Mouse (Mus musculus): ENCODE measurements around the gene Mrfap1. TPM values are rescaled to one million over a fixed set of nuclear protein-coding genes. Genes with fewer than 3 reads are reported as not detected.

The Mrfap1 gene
- polyA plus RNA-seq, 1 experiment from 2014 or later = 323 TPM

DNA sequence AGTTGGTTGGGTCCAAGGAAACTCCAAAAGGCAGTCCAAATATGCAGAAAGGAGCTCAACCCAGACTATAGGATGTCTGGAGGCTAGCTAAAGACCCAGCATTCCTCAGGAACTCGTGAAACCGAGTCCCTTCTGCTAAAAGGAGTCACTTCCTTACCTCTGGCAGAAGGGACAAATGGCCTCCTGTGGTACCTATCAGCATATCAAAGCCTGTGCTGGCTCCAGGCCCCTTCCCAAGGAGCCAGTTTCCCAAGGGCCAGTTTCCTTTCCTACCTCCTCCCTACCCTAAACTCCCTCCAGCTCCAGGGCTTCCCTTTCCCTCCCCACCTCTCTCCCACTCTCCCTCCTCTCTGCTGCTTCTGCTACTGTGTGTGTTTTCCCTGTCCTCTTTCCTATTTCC lies 19.4 kb downstream of the Mrfap1 start:
- ATAC-seq (ENCODE audit: low read depth) = no peak

GRCm38 (mm10) chr5:36776021-36776575 lies 20.5 kb downstream of the Mrfap1 start:
- Histone ChIP-seq H3K9ac (no peak overlapping the region), H3K4me1 (replicated peaks) (0 out of 2 replicates have a peak, but pooled peaks cover 5% of the 10 kb centered on the region), H3K36me3 (no peaks in the 10 kb centered on the region), H3K27me3 (no peaks in the 10 kb centered on the region), H3K4me3 (no peak overlapping the region), H3K9me3 (peaks cover 4% of the 10 kb centered on the region; the same call in 1 of the 2 replicates), H3K27ac (replicated peaks) (no peak overlapping the region), H3K4me2 (no peak overlapping the region)
- 46% methylated on average over 9 of the region's 9 CpGs for WGBS
- ATAC-seq (ENCODE audit: low read depth) = no peak

More for the DNA sequence above, 19.4 kb downstream of the Mrfap1 start:
- H3K27ac ChIP-seq (replicated peaks) = no peak overlapping the region
- WGBS = 7% methylated on average over 2 of the region's 2 CpGs
- H3K4me1 ChIP-seq (replicated peaks) = 0 out of 2 replicates have a peak, but pooled peaks cover 5% of the 10 kb centered on the region
- no peaks in the 10 kb centered on the region for H3K27me3 ChIP-seq
- no peaks in the 10 kb centered on the region for H3K36me3 ChIP-seq
- H3K4me3 ChIP-seq = no peak overlapping the region
- H3K9ac ChIP-seq = no peak overlapping the region
- H3K4me2 ChIP-seq = no peak overlapping the region
- H3K9me3 ChIP-seq = peaks cover 4% of the 10 kb centered on the region; the same call in 1 of the 2 replicates

- Histone ChIP-seq H3K4me2 (no peak overlapping the region), H3K4me1 (replicated peaks) (0 out of 2 replicates have a peak, but pooled peaks cover 5% of the 10 kb centered on the region), H3K27me3 (no peaks in the 10 kb centered on the region), H3K4me3 (no peak overlapping the region), H3K9ac (no peak overlapping the region), H3K36me3 (no peaks in the 10 kb centered on the region), H3K9me3 (no peaks in the 10 kb centered on the region), H3K27ac (replicated peaks) (no peak overlapping the region)
- ATAC-seq (ENCODE audit: low read depth) = no peak
- 79% methylated on average over 2 of the region's 2 CpGs for WGBS
These were observed 21.3 kb downstream of the Mrfap1 start for GRCm38 (mm10) chr5:36775317-36775716.

GRCm38 (mm10) chr5:36772586-36772985 lies 24.0 kb downstream of the Mrfap1 start:
- ATAC-seq (ENCODE audit: low read depth) = no peak
- Histone ChIP-seq H3K4me2 (no peak overlapping the region), H3K36me3 (no peaks in the 10 kb centered on the region), H3K27ac (replicated peaks) (no peak overlapping the region), H3K9ac (no peak overlapping the region), H3K4me3 (no peak overlapping the region), H3K4me1 (replicated peaks) (peaks cover 8% of the 10 kb centered on the region), H3K9me3 (no peaks in the 10 kb centered on the region), H3K27me3 (no peaks in the 10 kb centered on the region)
- WGBS = 70% methylated on average over 5 of the region's 5 CpGs

DNA sequence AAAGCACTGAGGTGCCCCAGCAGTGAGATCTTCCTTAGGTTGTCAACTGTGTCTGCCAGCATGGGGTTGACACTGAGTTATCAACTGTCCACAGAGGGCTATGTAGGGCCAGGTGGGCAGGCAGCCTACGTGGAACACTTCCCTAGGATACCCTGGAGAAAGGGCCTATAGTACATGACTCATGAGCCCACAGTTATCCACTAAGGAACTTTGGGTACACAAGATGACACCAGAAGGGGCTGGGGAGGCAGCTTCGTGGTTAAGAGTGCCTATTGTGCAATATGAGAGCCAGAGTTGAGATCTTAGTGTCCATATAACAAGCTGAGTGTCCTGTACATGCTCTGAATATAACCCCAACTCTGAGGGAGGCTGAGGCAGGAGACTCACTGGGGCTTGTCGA lies 27.0 kb downstream of the Mrfap1 start:
- Histone ChIP-seq H3K4me3 (no peak overlapping the region), H3K36me3 (no peaks in the 10 kb centered on the region), H3K9ac (no peak overlapping the region), H3K27me3 (no peaks in the 10 kb centered on the region), H3K4me1 (replicated peaks) (peaks cover 15% of the 10 kb centered on the region), H3K4me2 (no peak overlapping the region), H3K9me3 (no peaks in the 10 kb centered on the region), H3K27ac (replicated peaks) (no peak overlapping the region)
- no peak for ATAC-seq (ENCODE audit: low read depth)
- WGBS = 78% methylated on average over 3 of the region's 3 CpGs

DNA sequence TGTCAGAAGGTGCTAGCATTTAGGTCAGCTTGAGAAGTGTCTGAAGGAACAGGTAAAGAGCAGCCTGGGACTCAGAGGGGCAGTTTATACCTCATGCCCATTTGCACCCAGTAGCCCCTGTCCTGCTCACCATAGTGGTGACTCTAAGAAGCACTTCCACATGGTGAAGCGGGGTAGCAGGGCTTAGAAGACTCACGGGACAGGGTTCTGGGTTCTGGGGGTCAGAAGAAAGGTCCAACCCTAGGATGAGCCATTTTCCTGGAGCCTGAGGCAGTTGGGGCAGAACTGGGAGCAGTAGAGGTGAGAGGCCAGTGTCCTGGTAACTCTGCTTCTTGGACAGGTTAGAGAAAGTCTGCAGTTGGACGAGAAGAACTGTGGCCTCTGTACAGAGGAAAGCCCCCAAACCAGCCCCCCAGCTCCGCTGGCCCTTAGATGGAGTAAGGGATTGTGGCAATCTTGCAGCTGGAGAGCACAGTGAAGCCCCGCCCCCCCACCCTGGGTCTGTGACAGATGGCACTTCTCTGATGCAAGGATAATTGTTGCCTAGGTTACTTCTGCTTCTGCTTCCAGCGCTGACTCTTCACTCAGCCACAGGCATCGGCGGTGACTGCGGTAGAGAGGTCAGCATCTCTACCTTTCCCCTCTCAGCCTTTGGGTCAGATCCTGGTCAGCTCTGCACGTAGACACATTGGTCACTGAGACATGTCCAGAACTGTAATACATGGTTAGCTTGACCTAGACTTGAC lies 29.4 kb downstream of the Mrfap1 start:
- no peak overlapping the region for H3K4me2 ChIP-seq
- no peak overlapping the region for H3K4me3 ChIP-seq
- 0 out of 2 replicates have a peak overlapping the region, but pooled peaks have one; percentile 42 for H3K27ac ChIP-seq (replicated peaks)
- 21% methylated on average over 10 of the region's 10 CpGs for WGBS
- peaks cover 26% of the 10 kb centered on the region for H3K4me1 ChIP-seq (replicated peaks)
- H3K36me3 ChIP-seq = no peaks in the 10 kb centered on the region
- H3K9ac ChIP-seq = no peak overlapping the region
- H3K27me3 ChIP-seq = no peaks in the 10 kb centered on the region
- H3K9me3 ChIP-seq = no peaks in the 10 kb centered on the region
- peak; percentile 82 for ATAC-seq (ENCODE audit: low read depth)

GRCm38 (mm10) chr5:36759848-36760247 lies 36.7 kb downstream of the Mrfap1 start:
- peaks cover 12% of the 10 kb centered on the region for H3K4me1 ChIP-seq (replicated peaks)
- H3K27ac ChIP-seq (replicated peaks) = no peak overlapping the region
- H3K27me3 ChIP-seq = no peaks in the 10 kb centered on the region; the same call in 1 of the 2 replicates
- H3K4me2 ChIP-seq = no peak overlapping the region
- no peak for ATAC-seq (ENCODE audit: low read depth)
- WGBS = 77% methylated on average over 4 of the region's 4 CpGs
- no peak overlapping the region for H3K4me3 ChIP-seq
- no peak overlapping the region for H3K9ac ChIP-seq
- H3K9me3 ChIP-seq = no peaks in the 10 kb centered on the region
- H3K36me3 ChIP-seq = no peaks in the 10 kb centered on the region

DNA sequence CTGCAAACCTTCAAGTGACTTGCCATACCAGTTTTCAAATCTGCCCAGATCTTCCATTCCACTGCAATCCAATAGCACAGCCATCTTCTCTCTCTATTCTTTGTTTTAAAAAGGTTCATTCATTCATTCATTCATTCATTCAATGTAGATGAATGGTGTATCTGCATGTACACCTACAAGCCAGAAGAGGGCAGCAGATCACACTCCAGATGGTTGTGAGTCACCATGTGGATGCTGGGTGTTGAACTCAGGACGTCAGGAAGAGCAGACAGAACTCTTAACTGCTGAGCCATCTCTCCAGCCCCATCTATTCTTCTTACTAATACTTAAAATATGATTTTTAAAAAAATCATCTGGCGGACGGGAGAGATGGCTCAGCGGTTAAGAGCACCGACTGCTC lies 39.5 kb downstream of the Mrfap1 start:
- 71% methylated on average over 5 of the region's 5 CpGs for WGBS
- H3K27me3 ChIP-seq = peaks cover 6% of the 10 kb centered on the region
- no peak overlapping the region for H3K27ac ChIP-seq (replicated peaks)
- no peak for ATAC-seq (ENCODE audit: low read depth)
- H3K4me2 ChIP-seq = no peak overlapping the region
- H3K9ac ChIP-seq = no peak overlapping the region
- H3K36me3 ChIP-seq = no peaks in the 10 kb centered on the region
- no peak overlapping the region for H3K4me3 ChIP-seq
- H3K4me1 ChIP-seq (replicated peaks) = no peaks in the 10 kb centered on the region
- H3K9me3 ChIP-seq = no peaks in the 10 kb centered on the region

GRCm38 (mm10) chr5:36750119-36751078 lies 46.2 kb downstream of the Mrfap1 start:
- 77% methylated on average over 9 of the region's 9 CpGs for WGBS
- H3K4me3 ChIP-seq = no peak overlapping the region
- no peak overlapping the region for H3K4me2 ChIP-seq
- no peaks in the 10 kb centered on the region for H3K36me3 ChIP-seq
- H3K27me3 ChIP-seq = peaks cover 13% of the 10 kb centered on the region
- H3K4me1 ChIP-seq (replicated peaks) = peaks cover 20% of the 10 kb centered on the region
- no peak overlapping the region for H3K27ac ChIP-seq (replicated peaks)
- no peak for ATAC-seq (ENCODE audit: low read depth)
- no peaks in the 10 kb centered on the region for H3K9me3 ChIP-seq
- no peak overlapping the region for H3K9ac ChIP-seq

DNA sequence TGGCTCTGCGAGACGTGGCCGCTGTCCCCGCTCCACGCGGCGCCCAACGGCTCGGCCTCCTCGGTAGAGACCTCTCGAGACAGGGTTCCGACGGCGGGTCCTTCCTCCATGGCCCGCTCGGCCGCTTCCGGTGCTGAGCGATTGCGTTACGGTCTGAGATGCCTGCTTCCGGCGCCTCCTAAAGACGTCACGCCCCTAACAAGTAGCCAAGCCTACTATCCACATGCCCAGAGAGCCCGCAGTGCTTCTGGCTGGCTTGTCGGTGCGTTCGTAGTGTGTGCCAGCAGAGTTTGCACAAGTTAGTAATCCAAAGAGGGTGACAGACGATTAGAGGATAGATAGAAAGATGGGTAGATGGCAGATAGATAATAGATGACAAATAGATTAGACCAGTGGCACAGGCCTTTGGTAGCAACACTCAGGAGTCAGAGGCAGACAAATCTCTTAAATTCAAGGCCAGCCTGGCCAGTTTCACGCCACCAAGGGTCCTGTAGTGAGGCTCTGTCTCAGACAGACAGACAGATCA lies 48.0 kb downstream of the Mrfap1 start, which contains the start of gene Bloc1s4:
Gene Bloc1s4, minus strand, starts transcription at position 115 of the 526 bp plus-strand sequence.
- ATAC-seq (ENCODE audit: low read depth) = peak; percentile 98
- Histone ChIP-seq H3K36me3 (no peaks in the 10 kb centered on the region), H3K4me2 (peak within 1 kb of the TSS; percentile 100), H3K9me3 (no peaks in the 10 kb centered on the region), H3K4me1 (replicated peaks) (peaks cover 20% of the 10 kb centered on the region), H3K27me3 (peaks cover 13% of the 10 kb centered on the region), H3K9ac (peak within 1 kb of the TSS; percentile 91), H3K4me3 (peak within 1 kb of the TSS; percentile 97), H3K27ac (replicated peaks) (peak within 1 kb of the TSS; percentile 4; the same call in 1 of the 2 replicates)
- WGBS = 4% methylated on average over 31 of the region's 31 CpGs

GRCm38 (mm10) chr5:36747794-36748535 lies 48.6 kb downstream of the Mrfap1 start:
- Histone ChIP-seq H3K27ac (replicated peaks) (no peak overlapping the region; the same call in 1 of the 2 replicates), H3K36me3 (no peaks in the 10 kb centered on the region), H3K9me3 (no peaks in the 10 kb centered on the region), H3K4me3 (peak overlapping the region; percentile 97), H3K4me2 (peak overlapping the region; percentile 100), H3K4me1 (replicated peaks) (peaks cover 20% of the 10 kb centered on the region), H3K9ac (peak overlapping the region; percentile 91), H3K27me3 (peaks cover 13% of the 10 kb centered on the region)
- 3% methylated on average over 76 of the region's 76 CpGs for WGBS
- ATAC-seq (ENCODE audit: low read depth) = peak; percentile 29
